Mouse (Mus musculus): ENCODE data around the gene Crybg1. TPM values are rescaled to one million over a fixed set of nuclear protein-coding genes. Genes with fewer than 3 reads are reported as not detected.

Gene Crybg1
- polyA plus RNA-seq, 1 experiment from 2014 or later = 25.5 TPM

DNA sequence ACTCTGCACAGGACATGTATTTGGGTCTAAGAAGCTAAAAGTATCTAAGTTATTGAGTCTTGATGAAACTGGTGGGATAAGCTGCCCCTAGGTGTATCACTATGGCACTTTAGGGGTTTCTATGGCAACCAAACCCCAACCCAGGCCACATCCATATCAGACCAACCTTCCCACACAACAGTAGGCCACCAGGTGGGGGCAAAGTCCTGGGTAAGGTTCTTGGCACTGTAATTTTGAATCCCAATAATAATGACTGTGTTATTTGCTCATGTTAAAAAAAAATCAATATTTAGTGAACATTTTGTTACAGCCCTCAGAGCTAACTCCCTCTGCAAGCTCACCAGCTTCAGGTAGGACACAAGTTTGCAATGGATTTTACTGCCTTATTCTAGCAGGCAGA lies 38.2 kb downstream of the Crybg1 start:
- DNase-seq (ENCODE audit: low read depth, low spot score) (no peak), ATAC-seq (no peak)
- CTCF ChIA-PET = interaction anchor here (0.6 kb wide), 1 partner anchor 25 kb away, joined by 3 read pairs; no protein-coding TSS in a partner anchor
- no peaks in the 10 kb centered on the region for H3K27me3 ChIP-seq
- POLR2A ChIA-PET = no interaction called here
- in situ Hi-C loops (cut with MboI; ENCODE audit: low pct_unique_long_range_greater_than_20kb) = no loop called here
- peak; percentile 35 for TF ChIP-seq CTCF (IDR thresholded peaks at IDR 0.05)

DNA sequence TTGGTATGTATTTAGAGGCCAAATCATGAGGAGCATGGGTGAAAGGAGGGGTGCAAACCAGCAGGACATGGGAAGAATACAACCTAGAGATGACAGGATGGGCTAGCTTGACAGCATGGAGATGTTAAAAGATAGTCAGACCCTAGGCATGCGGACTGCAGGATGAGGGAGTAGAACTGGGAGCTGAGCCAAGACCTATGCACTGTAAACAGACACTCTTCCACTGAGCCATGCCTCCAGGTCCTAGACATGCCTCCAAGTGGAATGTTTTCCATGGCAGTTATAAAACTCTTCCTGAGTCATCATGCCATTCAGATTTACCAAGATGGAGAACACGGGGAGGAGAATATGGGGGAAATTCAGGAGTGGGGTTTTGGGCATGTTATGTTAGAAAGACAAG lies 53.9 kb downstream of the Crybg1 start:
- ChIA-PET POLR2A (no interaction called here), CTCF (interaction anchor here (1.1 kb wide), 1 partner anchor 15 kb away, joined by 4 read pairs; no protein-coding TSS in a partner anchor)
- ATAC-seq (peak; percentile 35), DNase-seq (ENCODE audit: low read depth, low spot score) (no peak)
- in situ Hi-C loops (cut with MboI; ENCODE audit: low pct_unique_long_range_greater_than_20kb) = no loop called here
- no peak for TF ChIP-seq CTCF (IDR thresholded peaks at IDR 0.05)
- no peaks in the 10 kb centered on the region for H3K27me3 ChIP-seq

DNA sequence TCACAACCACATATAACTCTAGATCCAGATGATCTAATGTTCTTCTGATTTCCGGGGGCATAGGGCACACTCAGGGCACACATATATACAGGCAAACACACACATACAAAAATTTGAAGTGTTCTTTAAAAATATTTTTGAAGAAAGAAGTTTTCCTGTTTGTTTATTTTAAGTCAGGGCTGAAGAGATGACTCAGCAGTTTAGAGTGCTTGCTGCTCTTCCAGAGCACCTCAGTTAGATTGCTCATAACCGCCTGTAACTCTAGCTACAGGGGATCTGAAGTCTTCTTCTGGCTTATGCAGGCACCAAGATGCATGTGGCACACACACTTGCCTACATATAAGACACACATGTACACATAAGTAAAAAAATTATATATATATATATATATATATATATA lies 56.9 kb downstream of the Crybg1 start:
- in situ Hi-C loops (cut with MboI; ENCODE audit: low pct_unique_long_range_greater_than_20kb) = no loop called here
- ChIA-PET CTCF (interaction anchor here (1.4 to 1.5 kb wide), 2 partner anchors 13 to 14 kb away, joined by 4 to 6 read pairs; no protein-coding TSS in a partner anchor), POLR2A (no interaction called here)
- H3K27me3 ChIP-seq = no peaks in the 10 kb centered on the region
- TF ChIP-seq CTCF (IDR thresholded peaks at IDR 0.05) = no peak
- DNase-seq (ENCODE audit: low read depth, low spot score) (no peak), ATAC-seq (no peak)

DNA sequence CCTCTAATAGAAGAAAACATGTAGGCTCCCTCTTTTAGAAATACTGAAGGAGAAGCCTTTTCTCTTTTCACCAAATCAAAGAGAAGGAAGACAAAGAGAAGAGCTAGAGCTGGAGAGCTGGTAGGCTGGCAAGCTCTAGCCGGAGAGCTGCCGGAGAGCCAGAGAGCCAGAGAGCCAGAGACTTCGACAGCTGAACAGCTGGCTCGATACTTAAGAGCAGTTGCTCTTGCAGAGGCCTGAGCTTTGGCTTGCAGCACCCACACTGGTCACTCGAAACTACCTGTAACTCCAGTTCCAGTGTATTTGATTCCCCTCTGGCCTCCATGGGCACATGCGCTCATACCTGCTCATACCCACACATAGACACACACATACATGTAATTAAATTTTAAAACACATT lies 68.3 kb downstream of the Crybg1 start:
- ChIA-PET POLR2A (no interaction called here), CTCF (interaction anchor here (0.9 kb wide), 1 partner anchor 12 kb away, joined by 4 read pairs; no protein-coding TSS in a partner anchor)
- DNase-seq (ENCODE audit: low read depth, low spot score) = no peak
- H3K27me3 ChIP-seq = no peaks in the 10 kb centered on the region
- TF ChIP-seq CTCF (IDR thresholded peaks at IDR 0.05) = no peak
- no peak for ATAC-seq
- in situ Hi-C loops (cut with MboI; ENCODE audit: low pct_unique_long_range_greater_than_20kb) = no loop called here

DNA sequence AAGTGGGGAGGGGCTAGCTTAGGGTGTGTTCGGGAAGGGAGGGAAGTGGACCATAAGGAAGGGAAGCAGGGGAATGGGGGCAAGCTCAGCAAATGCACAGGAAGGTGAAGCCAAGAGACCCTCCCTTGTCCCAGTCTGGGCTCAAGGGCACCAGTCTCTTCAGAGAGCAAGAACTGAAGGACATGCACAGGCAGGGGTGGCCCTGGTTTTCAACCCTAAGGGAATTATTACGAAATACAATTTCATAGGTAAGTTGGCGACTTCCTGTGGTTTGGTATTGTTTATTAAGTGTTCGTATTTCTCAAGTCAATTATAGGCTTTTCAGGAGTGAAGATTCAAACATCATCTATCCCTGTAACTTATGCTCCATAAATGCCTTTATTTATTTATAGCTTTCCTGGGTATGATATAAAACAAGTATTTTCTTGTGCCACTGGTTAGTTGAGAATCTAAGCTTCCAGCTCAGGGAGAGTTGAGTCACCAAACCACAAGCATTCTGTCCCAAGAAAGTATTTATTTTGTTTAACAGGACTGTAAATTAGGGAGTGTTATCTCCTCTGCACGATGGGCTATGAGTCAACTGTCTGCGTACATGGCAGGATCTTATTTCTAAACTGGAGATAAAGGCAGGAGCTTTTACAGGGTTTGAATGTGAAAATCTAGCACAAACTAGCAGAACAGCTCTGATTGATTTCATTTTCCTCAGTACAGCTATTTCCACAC lies 69.7 kb downstream of the Crybg1 start:
- in situ Hi-C loops (cut with MboI; ENCODE audit: low pct_unique_long_range_greater_than_20kb) = loop anchor here (5.0 kb wide), 3 partner anchors 83 to 507 kb away; no protein-coding TSS in a partner anchor
- ChIA-PET POLR2A (interaction anchor here (0.8 kb wide), 1 partner anchor 33 kb away, joined by 3 read pairs; no protein-coding TSS in a partner anchor), CTCF (interaction anchor here (0.8 to 1.4 kb wide), 5 partner anchors 10 to 98 kb away, joined by 3 to 6 read pairs (median 4); no protein-coding TSS in a partner anchor)
- ATAC-seq = peak; percentile 91
- H3K27me3 ChIP-seq = no peaks in the 10 kb centered on the region
- no peak for TF ChIP-seq CTCF (IDR thresholded peaks at IDR 0.05)
- DNase-seq (ENCODE audit: low read depth, low spot score) = peak; percentile 76

DNA sequence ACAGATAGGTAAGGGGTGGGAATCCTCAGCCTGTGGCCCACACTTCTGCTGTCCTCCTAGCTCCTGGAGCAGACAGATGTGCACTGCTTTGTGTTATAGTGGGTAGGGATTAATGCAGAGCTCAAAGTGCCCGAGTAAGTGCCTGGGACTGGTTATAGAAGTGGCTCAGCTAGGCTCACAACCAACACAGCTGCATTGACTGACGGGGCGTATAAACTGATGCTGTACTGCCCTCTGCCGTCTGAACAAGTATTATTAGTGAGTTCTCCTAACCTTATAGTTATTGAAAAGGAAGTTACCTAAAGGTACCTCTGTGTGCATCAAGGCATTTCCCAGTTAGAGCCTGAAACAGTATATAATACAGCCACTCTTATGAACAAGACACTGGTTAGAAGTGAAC lies 77.6 kb downstream of the Crybg1 start:
- ChIA-PET POLR2A (interaction anchor here (0.5 to 1.0 kb wide), 2 partner anchors 117 to 312 kb away, joined by 3 to 4 read pairs; no protein-coding TSS in a partner anchor), CTCF (interaction anchor here (0.6 to 5.3 kb wide), 19 partner anchors 10 to 496 kb away, joined by 3 to 48 read pairs (median 3); no protein-coding TSS in a partner anchor)
- H3K27me3 ChIP-seq = no peaks in the 10 kb centered on the region
- in situ Hi-C loops (cut with MboI; ENCODE audit: low pct_unique_long_range_greater_than_20kb) = no loop called here
- peak; percentile 68 for TF ChIP-seq CTCF (IDR thresholded peaks at IDR 0.05)
- ATAC-seq (peak; percentile 78), DNase-seq (ENCODE audit: low read depth, low spot score) (peak; percentile 43)

DNA sequence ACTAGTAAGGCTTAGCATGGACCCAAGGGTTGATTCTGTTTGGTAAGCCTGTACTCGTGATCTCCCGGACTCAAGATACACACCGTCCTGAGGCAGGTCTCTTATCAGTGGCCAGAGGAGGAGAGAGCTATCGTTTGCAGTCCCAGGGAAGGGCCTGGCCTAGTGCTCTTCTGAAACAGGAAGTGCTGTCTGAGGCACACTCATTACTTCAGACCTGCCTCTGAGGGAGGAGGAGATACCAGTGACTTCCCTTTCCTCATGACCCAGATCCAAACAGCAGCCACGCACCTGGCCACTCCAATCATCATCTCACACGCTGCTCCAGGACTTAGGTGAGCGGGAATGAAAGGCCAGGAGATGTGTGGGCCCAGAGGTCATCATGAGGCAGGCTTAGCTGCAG lies 79.5 kb downstream of the Crybg1 start:
- ChIA-PET CTCF (interaction anchor here (1.5 to 2.4 kb wide), 2 partner anchors 10 to 114 kb away, joined by 5 to 6 read pairs; no protein-coding TSS in a partner anchor), POLR2A (no interaction called here)
- in situ Hi-C loops (cut with MboI; ENCODE audit: low pct_unique_long_range_greater_than_20kb) = loop anchor here (5.0 kb wide), 1 partner anchor 67 kb away; no protein-coding TSS in a partner anchor
- no peak for TF ChIP-seq CTCF (IDR thresholded peaks at IDR 0.05)
- ATAC-seq (no peak), DNase-seq (ENCODE audit: low read depth, low spot score) (no peak)
- H3K27me3 ChIP-seq = no peaks in the 10 kb centered on the region

DNA sequence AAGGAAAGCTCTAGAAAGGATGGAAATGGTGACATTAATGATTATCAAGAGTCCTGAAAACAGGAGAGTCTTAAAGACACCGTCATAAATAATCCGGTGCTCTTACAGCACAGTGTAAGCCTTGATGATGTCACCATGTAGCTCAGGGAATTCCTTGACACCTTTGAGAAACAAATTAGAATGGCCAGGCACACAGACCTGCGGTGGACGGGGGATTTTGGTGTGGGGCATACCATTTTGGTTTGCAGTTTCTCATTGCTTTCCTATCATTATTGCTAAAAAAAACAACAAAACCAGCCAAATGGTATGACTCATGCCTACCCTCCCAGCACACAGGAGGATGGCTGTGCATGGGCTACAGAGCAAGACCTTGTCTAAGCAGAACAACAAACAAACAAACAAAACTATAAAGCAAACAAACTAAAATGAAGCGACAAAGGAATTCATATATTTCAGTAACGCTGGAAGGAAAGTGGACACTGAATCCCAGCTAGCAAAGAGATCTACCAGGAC lies 82.7 kb downstream of the Crybg1 start:
- POLR2A ChIA-PET = interaction anchor here (0.6 to 0.9 kb wide), 2 partner anchors 9 to 62 kb away, joined by 3 to 6 read pairs; no protein-coding TSS in a partner anchor
- CTCF ChIA-PET = interaction anchor here (0.8 to 1.2 kb wide), 4 partner anchors 9 to 111 kb away, joined by 3 to 5 read pairs (median 4); no protein-coding TSS in a partner anchor
- DNase-seq (ENCODE audit: low read depth, low spot score) = no peak
- TF ChIP-seq CTCF (IDR thresholded peaks at IDR 0.05) = no peak
- no peaks in the 10 kb centered on the region for H3K27me3 ChIP-seq
- in situ Hi-C loops (cut with MboI; ENCODE audit: low pct_unique_long_range_greater_than_20kb) = loop anchor here (5.0 kb wide), 1 partner anchor 64 kb away; no protein-coding TSS in a partner anchor
- ATAC-seq = no peak

DNA sequence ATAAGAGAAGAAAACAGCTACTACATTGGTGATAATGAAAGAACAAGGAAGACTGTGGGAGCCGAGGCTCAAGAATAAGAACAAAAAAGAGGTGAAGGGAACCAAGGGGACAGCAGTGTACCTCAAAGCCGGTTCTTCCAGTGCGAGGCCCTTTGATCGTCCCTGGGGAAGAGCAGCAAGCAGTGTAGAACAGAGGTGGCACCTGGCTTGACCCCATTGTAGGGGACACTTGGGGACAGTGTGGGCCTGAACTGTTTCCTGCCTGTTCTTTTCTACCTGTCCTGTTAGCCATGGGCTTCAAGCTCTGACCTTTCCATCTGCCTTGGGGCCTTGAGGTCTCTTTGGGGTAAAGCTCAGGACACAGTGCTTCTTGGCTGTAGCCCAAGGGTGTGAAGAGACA lies 85.7 kb downstream of the Crybg1 start:
- ChIA-PET POLR2A (no interaction called here), CTCF (interaction anchor here (1.2 to 1.5 kb wide), 2 partner anchors 15 to 17 kb away, joined by 3 to 4 read pairs; no protein-coding TSS in a partner anchor)
- DNase-seq (ENCODE audit: low read depth, low spot score) (no peak), ATAC-seq (no peak)
- no peaks in the 10 kb centered on the region for H3K27me3 ChIP-seq
- in situ Hi-C loops (cut with MboI; ENCODE audit: low pct_unique_long_range_greater_than_20kb) = no loop called here
- TF ChIP-seq CTCF (IDR thresholded peaks at IDR 0.05) = no peak

DNA sequence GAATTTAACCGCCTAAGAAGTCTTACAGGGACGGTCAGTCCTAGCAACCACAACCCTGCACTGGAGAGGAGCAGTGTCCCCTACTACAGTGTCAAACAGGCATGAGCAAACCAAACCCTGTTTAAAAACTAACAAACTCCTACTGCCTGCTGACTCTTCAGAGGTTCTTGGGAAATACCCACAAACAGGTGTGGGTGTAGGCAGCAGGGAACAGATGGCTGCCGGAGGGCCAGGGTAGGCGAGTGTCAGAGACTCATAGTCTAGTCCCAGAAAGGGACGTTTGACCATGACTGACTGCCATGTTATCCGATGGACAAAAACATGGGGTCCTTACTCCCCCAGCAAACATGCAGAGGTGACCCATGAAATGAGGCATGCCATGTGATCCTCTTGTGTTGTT lies 97.7 kb downstream of the Crybg1 start:
- DNase-seq (ENCODE audit: low read depth, low spot score) (no peak), ATAC-seq (no peak)
- ChIA-PET POLR2A (no interaction called here), CTCF (no interaction called here)
- in situ Hi-C loops (cut with MboI; ENCODE audit: low pct_unique_long_range_greater_than_20kb) = no loop called here
- H3K27me3 ChIP-seq = no peaks in the 10 kb centered on the region
- no peak for TF ChIP-seq CTCF (IDR thresholded peaks at IDR 0.05)

DNA sequence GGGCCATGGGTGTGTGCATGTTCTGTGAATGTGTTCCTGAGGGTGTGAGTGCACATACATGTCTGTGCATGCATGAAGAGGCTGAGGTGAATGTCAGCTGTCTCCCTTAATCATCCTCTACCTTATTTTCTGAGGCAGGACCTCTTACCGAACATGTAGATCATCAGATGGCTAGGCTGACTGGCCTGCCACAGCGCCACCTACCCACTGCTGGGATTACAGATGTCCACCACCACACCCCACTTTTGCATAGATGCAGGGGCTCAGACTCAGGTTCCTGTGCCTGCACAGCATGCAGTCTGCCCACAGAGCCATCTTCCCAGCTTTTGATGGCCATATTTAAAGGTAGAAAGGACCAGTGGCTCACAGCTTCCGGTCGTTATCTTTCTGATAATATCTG lies 103.9 kb downstream of the Crybg1 start:
- ChIA-PET CTCF (no interaction called here), POLR2A (no interaction called here)
- H3K27me3 ChIP-seq = no peaks in the 10 kb centered on the region
- no peak for DNase-seq (ENCODE audit: low read depth, low spot score)
- no peak for TF ChIP-seq CTCF (IDR thresholded peaks at IDR 0.05)
- ATAC-seq = no peak
- in situ Hi-C loops (cut with MboI; ENCODE audit: low pct_unique_long_range_greater_than_20kb) = no loop called here
